In the genomic region with DNA sequence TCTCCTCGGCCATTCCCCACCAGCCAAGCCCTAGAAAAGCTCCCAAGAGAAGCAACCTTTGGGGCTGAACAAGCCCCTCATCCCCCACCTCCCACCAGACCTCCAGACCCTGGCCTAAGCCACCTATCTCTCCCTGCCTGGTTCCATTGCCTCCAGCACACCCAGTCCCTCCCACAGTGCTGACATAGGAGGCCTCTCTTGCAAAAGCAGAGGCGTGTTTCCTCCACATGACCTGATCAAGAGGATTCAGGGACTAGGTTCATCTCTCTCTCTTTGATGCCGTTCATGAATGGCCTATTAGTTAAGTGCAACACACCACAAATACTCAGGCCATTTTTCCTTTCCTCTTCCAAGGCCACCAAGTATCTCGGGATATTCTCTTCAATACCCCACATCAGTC, we compare ENCODE assay signal across 25 mouse cellular contexts. TPM values are rescaled to one million over a fixed set of nuclear protein-coding genes. Genes with fewer than 3 reads are reported as not detected.
DNase-seq lines count a peak whose midpoint lies in the region; ATAC-seq and TF ChIP-seq lines count a peak whose summit lies in the region.
"Had no signal": no experiment of that assay in that cellular context is flagged by ENCODE, and none has a peak within 500 bp of the region (broad histone marks: within the 10 kb centered on the region; RNA-seq: fewer than 3 reads in every experiment).

No protein-coding gene starts in this region.

- H3K9me3 ChIP-seq in intestine, postnatal 0 days (ENCODE audit: control insufficient read depth) = no peaks in the 10 kb centered on the region
- H3K9me3 ChIP-seq in intestine, embryonic 15.5 days = no peaks in the 10 kb centered on the region
- H3K9me3 ChIP-seq in liver, postnatal 0 days (ENCODE audit: low read length) = no peaks in the 10 kb centered on the region
- H3K9me3 ChIP-seq in liver, embryonic 12.5 days (replicated peaks) = no peaks in the 10 kb centered on the region; the same call in 1 of the 2 replicates
- H3K9me3 ChIP-seq: embryonic facial prominence, embryonic 13.5 days; embryonic facial prominence, embryonic 15.5 days; forebrain, embryonic 12.5 days had no signal

- no peaks in the 10 kb centered on the region for H3K27me3 ChIP-seq in intestine, postnatal 0 days (replicated peaks; ENCODE audit: control insufficient read depth, insufficient read depth, low read length)
- H3K27me3 ChIP-seq in intestine, embryonic 15.5 days (replicated peaks) = no peaks in the 10 kb centered on the region
- H3K27me3 ChIP-seq in liver, postnatal 0 days (ENCODE audit: insufficient read depth, low read length) = no peaks in the 10 kb centered on the region
- H3K27me3 ChIP-seq in liver, embryonic 12.5 days (replicated peaks) = peaks cover 4% of the 10 kb centered on the region; the same call in 1 of the 2 replicates
- H3K27me3 ChIP-seq: embryonic facial prominence, embryonic 13.5 days; embryonic facial prominence, embryonic 15.5 days; forebrain, embryonic 12.5 days had no signal

- WGBS in intestine, postnatal 0 days = 54% methylated on average over 4 of the region's 4 CpGs
- 78% methylated on average over 4 of the region's 4 CpGs for WGBS in intestine, embryonic 15.5 days
- 68% methylated on average over 4 of the region's 4 CpGs for WGBS in liver, postnatal 0 days (ENCODE audit: insufficient replicate concordance)
- WGBS in liver, embryonic 12.5 days (ENCODE audit: insufficient replicate concordance) = 50% methylated on average over 4 of the region's 4 CpGs

- no peak overlapping the region for H3K4me2 ChIP-seq in intestine, postnatal 0 days (replicated peaks; ENCODE audit: low read depth)
- no peak overlapping the region for H3K4me2 ChIP-seq in intestine, embryonic 15.5 days (replicated peaks)
- H3K4me2 ChIP-seq in liver, postnatal 0 days (ENCODE audit: low read depth, low read length) = 0 out of 2 replicates have a peak overlapping the region, but pooled peaks have one; percentile 22
- no peak overlapping the region for H3K4me2 ChIP-seq in liver, embryonic 12.5 days
- H3K4me2 ChIP-seq: embryonic facial prominence, embryonic 13.5 days; embryonic facial prominence, embryonic 15.5 days; forebrain, embryonic 12.5 days had no signal

- no peak for ATAC-seq in intestine, postnatal 0 days
- ATAC-seq in intestine, embryonic 15.5 days = no peak
- peak; percentile 17 for ATAC-seq in liver, postnatal 0 days
- ATAC-seq in liver, embryonic 12.5 days = no peak
- ATAC-seq: forebrain, embryonic 14.5 days; forebrain, embryonic 16.5 days had no signal

- no peak for TF ChIP-seq CTCF in intestine, postnatal 0 days (IDR thresholded peaks at IDR 0.05; ENCODE audit: low read depth)
- no peak for TF ChIP-seq CTCF in liver, postnatal 0 days (IDR thresholded peaks at IDR 0.05; ENCODE audit: low read depth)

- H3K9ac ChIP-seq in intestine, postnatal 0 days (ENCODE audit: low read depth, low read length) = no peak overlapping the region
- no peak overlapping the region for H3K9ac ChIP-seq in intestine, embryonic 15.5 days
- H3K9ac ChIP-seq in liver, postnatal 0 days (replicated peaks) = no peak overlapping the region
- H3K9ac ChIP-seq in liver, embryonic 12.5 days = no peak overlapping the region
- H3K9ac ChIP-seq: embryonic facial prominence, embryonic 13.5 days; embryonic facial prominence, embryonic 15.5 days; forebrain, embryonic 12.5 days had no signal

- peak; percentile 64 for DNase-seq in liver, postnatal 0 days
- peak; percentile 30 for DNase-seq in 416B (ENCODE audit: low read depth)
- DNase-seq: adrenal gland, adult 2 months; adrenal gland, postnatal 10 days; adrenal gland, postnatal 25 days; cerebellum, adult 11 months; cerebellum, adult 18-20 months; cerebellum, adult 8-10 months; cerebellum, adult 9-11 months; cerebellum, postnatal 14 days; cerebellum, postnatal 36 days; embryo, embryonic 11 days had no signal

- no peaks in the 10 kb centered on the region for H3K4me1 ChIP-seq in intestine, postnatal 0 days (replicated peaks; ENCODE audit: control insufficient read depth, insufficient read depth, low read length)
- H3K4me1 ChIP-seq in intestine, embryonic 15.5 days (replicated peaks) = no peaks in the 10 kb centered on the region
- peaks cover 6% of the 10 kb centered on the region for H3K4me1 ChIP-seq in liver, postnatal 0 days (ENCODE audit: insufficient read depth)
- H3K4me1 ChIP-seq in liver, embryonic 12.5 days = no peaks in the 10 kb centered on the region; the same call in 1 of the 2 replicates
- H3K4me1 ChIP-seq: embryonic facial prominence, embryonic 13.5 days; embryonic facial prominence, embryonic 15.5 days; forebrain, embryonic 12.5 days had no signal

- no peak for TF ChIP-seq EP300 in liver, postnatal 0 days (IDR thresholded peaks at IDR 0.05; ENCODE audit: low read depth)

- no peaks in the 10 kb centered on the region for H3K36me3 ChIP-seq in intestine, postnatal 0 days (ENCODE audit: control insufficient read depth, insufficient read depth)
- no peaks in the 10 kb centered on the region for H3K36me3 ChIP-seq in intestine, embryonic 15.5 days
- no peaks in the 10 kb centered on the region for H3K36me3 ChIP-seq in liver, postnatal 0 days (replicated peaks; ENCODE audit: insufficient read depth, low read length)
- no peaks in the 10 kb centered on the region for H3K36me3 ChIP-seq in liver, embryonic 12.5 days
- H3K36me3 ChIP-seq: embryonic facial prominence, embryonic 13.5 days; embryonic facial prominence, embryonic 15.5 days; forebrain, embryonic 10.5 days; forebrain, embryonic 12.5 days had no signal

- peak overlapping the region; percentile 24; the same call in 1 of the 2 replicates for H3K27ac ChIP-seq in intestine, postnatal 0 days (ENCODE audit: low read depth, low read length)
- H3K27ac ChIP-seq in intestine, embryonic 15.5 days = no peak overlapping the region
- peak overlapping the region; percentile 87 for H3K27ac ChIP-seq in liver, postnatal 0 days (ENCODE audit: low read depth)
- H3K27ac ChIP-seq in liver, embryonic 12.5 days = no peak overlapping the region
- H3K27ac ChIP-seq: embryonic facial prominence, embryonic 13.5 days; embryonic facial prominence, embryonic 15.5 days; forebrain, embryonic 10.5 days; forebrain, embryonic 12.5 days had no signal

- no peak overlapping the region for H3K4me3 ChIP-seq in intestine, postnatal 0 days (ENCODE audit: low read depth, low read length)
- no peak overlapping the region for H3K4me3 ChIP-seq in intestine, embryonic 15.5 days (replicated peaks)
- H3K4me3 ChIP-seq in liver, postnatal 0 days (ENCODE audit: low read depth, low read length) = no peak overlapping the region
- H3K4me3 ChIP-seq in liver, embryonic 12.5 days = no peak overlapping the region
- H3K4me3 ChIP-seq: embryonic facial prominence, embryonic 13.5 days; embryonic facial prominence, embryonic 15.5 days; erythroblast, embryonic 14.5 days; forebrain, embryonic 10.5 days; forebrain, embryonic 12.5 days had no signal

RNA-seq across cellular contexts. Expression of gene Nr0b2, which starts 6.7 kb away (rescaled TPM):
- 25.6 and 34.8 TPM in 2 replicates for polyA plus RNA-seq in intestine, postnatal 0 days (2015; fragmentation: Nextera tagmentation; extraction: Ambion mirVana)
- polyA plus RNA-seq in intestine, embryonic 15.5 days (2015; fragmentation: Nextera tagmentation; extraction: Ambion mirVana) = 7.5 and 8.1 TPM in 2 replicates
- polyA plus RNA-seq in liver, postnatal 0 days (2015; fragmentation: Nextera tagmentation; extraction: Ambion mirVana) = 32.7 and 44.1 TPM in 2 replicates
- 0.56 and 0.77 TPM in 2 replicates for polyA plus RNA-seq in liver, embryonic 12.5 days (2016; fragmentation: Nextera tagmentation; extraction: Ambion mirVana)
- polyA plus RNA-seq: brain, embryonic 14.5 days; C2C12; embryonic facial prominence, embryonic 11.5 days; embryonic facial prominence, embryonic 13.5 days; erythroblast, embryonic 14.5 days; forebrain, embryonic 10.5 days; forebrain, embryonic 12.5 days; forebrain, embryonic 14.5 days; forebrain, embryonic 16.5 days had no signal

RNA-seq across cellular contexts. Expression of gene Nudc, which starts 14.1 kb away (rescaled TPM):
- polyA plus RNA-seq in intestine, postnatal 0 days (2015; fragmentation: Nextera tagmentation; extraction: Ambion mirVana) = 125 and 138 TPM in 2 replicates
- polyA plus RNA-seq in intestine, embryonic 15.5 days (2015; fragmentation: Nextera tagmentation; extraction: Ambion mirVana) = 280 and 288 TPM in 2 replicates
- polyA plus RNA-seq in liver, postnatal 0 days (2015; fragmentation: Nextera tagmentation; extraction: Ambion mirVana) = 118 and 129 TPM in 2 replicates
- 285 and 299 TPM in 2 replicates for polyA plus RNA-seq in liver, embryonic 12.5 days (2016; fragmentation: Nextera tagmentation; extraction: Ambion mirVana)

RNA-seq across cellular contexts. Expression of gene Gpatch3, which starts 14.7 kb away (rescaled TPM):
- 7.1 and 7.2 TPM in 2 replicates for polyA plus RNA-seq in intestine, postnatal 0 days (2015; fragmentation: Nextera tagmentation; extraction: Ambion mirVana)
- polyA plus RNA-seq in intestine, embryonic 15.5 days (2015; fragmentation: Nextera tagmentation; extraction: Ambion mirVana) = 6.7 and 7.1 TPM in 2 replicates
- 4.5 and 5.3 TPM in 2 replicates for polyA plus RNA-seq in liver, postnatal 0 days (2015; fragmentation: Nextera tagmentation; extraction: Ambion mirVana)
- 7.8 and 8.9 TPM in 2 replicates for polyA plus RNA-seq in liver, embryonic 12.5 days (2016; fragmentation: Nextera tagmentation; extraction: Ambion mirVana)

RNA-seq across cellular contexts. Expression of gene Gpn2, which starts 24.3 kb away (rescaled TPM):
- polyA plus RNA-seq in intestine, postnatal 0 days (2015; fragmentation: Nextera tagmentation; extraction: Ambion mirVana) = 16.1 and 18.4 TPM in 2 replicates
- polyA plus RNA-seq in intestine, embryonic 15.5 days (2015; fragmentation: Nextera tagmentation; extraction: Ambion mirVana) = 16.5 and 19.8 TPM in 2 replicates
- 10.2 and 10.9 TPM in 2 replicates for polyA plus RNA-seq in liver, postnatal 0 days (2015; fragmentation: Nextera tagmentation; extraction: Ambion mirVana)
- 15.2 and 16.2 TPM in 2 replicates for polyA plus RNA-seq in liver, embryonic 12.5 days (2016; fragmentation: Nextera tagmentation; extraction: Ambion mirVana)

RNA-seq across cellular contexts. Expression of gene Kdf1, which starts 41.1 kb away (rescaled TPM):
- 50.6 and 53.2 TPM in 2 replicates for polyA plus RNA-seq in intestine, postnatal 0 days (2015; fragmentation: Nextera tagmentation; extraction: Ambion mirVana)
- 40.5 and 45.1 TPM in 2 replicates for polyA plus RNA-seq in intestine, embryonic 15.5 days (2015; fragmentation: Nextera tagmentation; extraction: Ambion mirVana)
- polyA plus RNA-seq in liver, postnatal 0 days (2015; fragmentation: Nextera tagmentation; extraction: Ambion mirVana) = 5.5 and 5.9 TPM in 2 replicates
- polyA plus RNA-seq in liver, embryonic 12.5 days (2016; fragmentation: Nextera tagmentation; extraction: Ambion mirVana) = 0.26 and 0.44 TPM in 2 replicates
- polyA plus RNA-seq: erythroblast, embryonic 14.5 days had no signal

Comparison
In these comparisons a context has a peak if more than half of its experiments do, and no peak if none do; other contexts are left out.
1. H3K27ac ChIP-seq: peak in intestine, postnatal 0 days (single experiment) and liver, postnatal 0 days (single experiment); none in intestine, embryonic 15.5 days (single experiment) and liver, embryonic 12.5 days (single experiment).